Mouse (Mus musculus) ovary, adult 18-20 months (tissue): Measurements from ENCODE around the gene Ticam1.

ENCODE experiments used
- DNase-seq: peaks from one replicate; pipeline ENCODE4 v3.0.0; 2022; ENCODE audit warnings: low spot score, mixed read lengths

Gene Ticam1

GRCm38 (mm10) chr17:56276643-56277566 lies at the start of gene Ticam1:
Gene Ticam1 (minus strand): TSS chr17:56276786.
- DNase-seq = peak; percentile 95

- DNase-seq = peak; percentile 100
Measured at GRCm38 (mm10) chr17:56325450-56326152, 49.0 kb upstream of the Ticam1 start, which contains the start of gene Kdm4b. Gene Kdm4b (plus strand): TSS chr17:56326062.

GRCm38 (mm10) chr17:56324419-56324818 lies 47.8 kb upstream of the Ticam1 start:
- DNase-seq = no peak

- DNase-seq = no peak
Measured at GRCm38 (mm10) chr17:56309191-56309945, 32.8 kb upstream of the Ticam1 start.

GRCm38 (mm10) chr17:56308088-56308487 lies 31.5 kb upstream of the Ticam1 start:
- no peak for DNase-seq

- DNase-seq = no peak
Measured at GRCm38 (mm10) chr17:56305826-56306225, 29.2 kb upstream of the Ticam1 start.

- no peak for DNase-seq
Measured at GRCm38 (mm10) chr17:56305156-56305555, 28.6 kb upstream of the Ticam1 start.

- no peak for DNase-seq
Measured at GRCm38 (mm10) chr17:56304718-56305117, 28.1 kb upstream of the Ticam1 start.

GRCm38 (mm10) chr17:56303847-56304586 lies 27.4 kb upstream of the Ticam1 start:
- DNase-seq = peak; percentile 89

- peak; percentile 76 for DNase-seq
Measured at GRCm38 (mm10) chr17:56303160-56303846, 26.7 kb upstream of the Ticam1 start, which contains the start of gene Uhrf1. Gene Uhrf1 (plus strand): TSS chr17:56303321.

- no peak for DNase-seq
Measured at GRCm38 (mm10) chr17:56302363-56302996, 25.9 kb upstream of the Ticam1 start.

- DNase-seq = no peak
Measured at GRCm38 (mm10) chr17:56300186-56300585, 23.6 kb upstream of the Ticam1 start, which contains the start of gene Arrdc5. Gene Arrdc5 (minus strand): TSS chr17:56300286.

- no peak for DNase-seq
Measured at GRCm38 (mm10) chr17:56298238-56298637, 21.7 kb upstream of the Ticam1 start.

GRCm38 (mm10) chr17:56296201-56296600 lies 19.6 kb upstream of the Ticam1 start:
- no peak for DNase-seq

GRCm38 (mm10) chr17:56294241-56294640 lies 17.7 kb upstream of the Ticam1 start:
- no peak for DNase-seq

- DNase-seq = no peak
Measured at GRCm38 (mm10) chr17:56293291-56293690, 16.7 kb upstream of the Ticam1 start.

- DNase-seq = no peak
Measured at GRCm38 (mm10) chr17:56292531-56293222, 16.1 kb upstream of the Ticam1 start, which contains the start of gene Plin3. Gene Plin3 (minus strand): TSS chr17:56292873.

GRCm38 (mm10) chr17:56291826-56292475 lies 15.4 kb upstream of the Ticam1 start:
- DNase-seq = no peak

GRCm38 (mm10) chr17:56291171-56291511 lies 14.6 kb upstream of the Ticam1 start:
- peak; percentile 91 for DNase-seq
